Mouse (Mus musculus) midbrain, postnatal 0 days (tissue): ENCODE data around the gene Nthl1. TPM values are rescaled to one million over a fixed set of nuclear protein-coding genes. Genes with fewer than 3 reads are reported as not detected.

Source experiments
- ATAC-seq: fragments of 200-750 bp; cut with Nextera tagmentation; 2 replicates; pipeline ENCODE4 v1.8.0; 2017; ENCODE audit warnings: moderate number of reproducible peaks, mild to moderate bottlenecking, moderate TSS enrichment, moderate library complexity; ENCODE audit not compliant: low FRiP score
- DNase-seq: peaks from one replicate; pipeline ENCODE4 v3.0.0-alpha.2; 2015; ENCODE audit warnings: low spot score
- H3K27ac ChIP-seq: fragments of 300-500 bp; sonication (generic); 2 replicates; pipeline ENCODE4 v1.5.1; 2014; ENCODE audit warnings: low read depth, mild to moderate bottlenecking, low read length, mixed read lengths
- H3K27me3 ChIP-seq: fragments of 300-500 bp; sonication (generic); 2 replicates; pipeline ENCODE4 v1.6.1; 2014; ENCODE audit warnings: low read length, control low read depth, mixed read lengths; ENCODE audit not compliant: insufficient read depth
- H3K36me3 ChIP-seq: fragments of 300-500 bp; sonication (generic); 2 replicates; pipeline ENCODE4 v1.6.1; 2014; ENCODE audit warnings: low read length, control low read depth, mixed read lengths; ENCODE audit not compliant: insufficient read depth
- H3K4me1 ChIP-seq: fragments of 300-500 bp; sonication (generic); 2 replicates; pipeline ENCODE4 v1.6.1; 2014; ENCODE audit warnings: mild to moderate bottlenecking, control low read depth, antibody characterized with exemption, low read length, mixed read lengths; ENCODE audit not compliant: insufficient read depth
- H3K4me2 ChIP-seq: fragments of 300-500 bp; sonication (generic); 2 replicates; pipeline ENCODE4 v1.6.1; 2014; ENCODE audit warnings: low read depth, mild to moderate bottlenecking, low read length, mixed read lengths; ENCODE audit not compliant: poor library complexity, severe bottlenecking
- H3K4me3 ChIP-seq: fragments of 300-500 bp; sonication (generic); 2 replicates; pipeline ENCODE4 v1.5.1; 2014; ENCODE audit warnings: low read depth, mild to moderate bottlenecking, low read length, moderate library complexity
- H3K9ac ChIP-seq: fragments of 300-500 bp; sonication (generic); replicated peaks from 2 replicates; pipeline ENCODE4 v1.6.1; 2014; ENCODE audit warnings: mild to moderate bottlenecking, low read length, moderate library complexity, mixed read lengths; ENCODE audit not compliant: poor library complexity, severe bottlenecking
- H3K9me3 ChIP-seq: fragments of 300-500 bp; sonication (generic); 2 replicates; pipeline ENCODE4 v1.6.1; 2016; ENCODE audit warnings: low read length, control low read depth
- CTCF ChIP-seq: IDR thresholded peaks from 2 replicates; pipeline ENCODE4 v1.5.1; 2016; ENCODE audit warnings: antibody characterized with exemption, mild to moderate bottlenecking
- WGBS: fragments of 180-500 bp; shearing (Covaris S2); extraction: QIAGEN DNeasy Blood & Tissue Kit; methylation state at CpG from one replicate; pipeline ENCODE4 v1.1.7; 2014; 5-methylcytosine and 5-hydroxymethylcytosine counted together
- polyA plus RNA-seq: library from polyadenylated mRNA; unstranded; fragments of >200 nt; fragmentation: Nextera tagmentation; extraction: Ambion mirVana; gene quantifications from 2 replicates; pipeline ENCODE4 v1.2.1, GENCODE M21; 2015
- total RNA-seq: library from RNA; depleted of rRNA; stranded (reverse); fragments of >200 nt; gene quantifications from 2 replicates; pipeline ENCODE4 v1.2.3, GENCODE M21; 2014

The Nthl1 gene
- total and polyA plus RNA-seq, 2 experiments from 2014 or later = 6.2 to 7.2 TPM

DNA sequence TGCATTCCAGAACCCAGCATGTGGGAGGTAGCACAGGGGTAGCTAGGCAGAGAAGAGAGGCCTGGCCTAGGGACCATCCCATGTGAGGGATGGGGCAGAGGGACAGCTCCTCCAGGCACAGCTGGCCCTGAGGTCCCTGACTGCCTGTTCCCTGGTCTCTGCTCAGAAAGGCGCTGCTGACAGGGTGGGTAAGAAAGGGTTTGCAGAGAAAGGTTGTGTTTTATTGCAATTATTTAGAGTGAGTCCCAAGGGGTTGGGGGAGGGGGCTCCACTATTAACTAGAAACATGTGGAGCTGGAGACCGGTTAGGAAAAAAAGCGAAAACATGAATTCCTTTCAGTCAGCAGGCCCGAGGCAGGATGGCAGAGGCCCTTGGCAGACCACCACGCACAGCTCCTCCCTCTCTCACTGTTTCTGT lies 7.1 kb downstream of the Nthl1 start:
- no peak for TF ChIP-seq CTCF
- H3K27ac ChIP-seq = no peak overlapping the region
- H3K4me3 ChIP-seq = no peak overlapping the region
- no peaks in the 10 kb centered on the region for H3K9me3 ChIP-seq
- ATAC-seq (no peak), DNase-seq (no peak)
- H3K4me1 ChIP-seq = no peaks in the 10 kb centered on the region
- no peaks in the 10 kb centered on the region for H3K27me3 ChIP-seq
- 88% methylated on average over 5 of the region's 5 CpGs for WGBS
- H3K36me3 ChIP-seq = peaks cover 34% of the 10 kb centered on the region
- no peak overlapping the region for H3K4me2 ChIP-seq
- no peak overlapping the region for H3K9ac ChIP-seq

DNA sequence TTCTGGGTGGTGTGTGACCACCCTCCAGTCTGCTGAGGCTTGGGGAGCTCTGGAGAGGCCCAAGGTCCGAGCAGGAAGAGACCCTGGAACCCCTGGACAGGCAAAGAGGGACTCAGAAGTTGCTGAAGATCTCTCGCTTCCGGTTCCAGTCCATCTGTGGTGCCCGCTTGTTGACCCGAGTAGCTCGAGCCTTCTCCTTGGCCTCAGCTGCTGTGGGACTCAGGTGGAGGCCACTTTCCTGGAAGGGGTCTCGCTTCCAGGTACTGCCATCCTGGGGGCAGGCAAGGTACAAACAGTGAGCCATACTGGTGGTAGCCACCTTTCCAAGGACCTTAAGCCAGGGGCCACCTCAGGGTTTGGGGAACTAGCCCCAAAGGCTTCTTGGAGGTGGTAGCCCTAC lies 7.6 kb downstream of the Nthl1 start:
- no peak for DNase-seq
- H3K9ac ChIP-seq = no peak overlapping the region
- no peaks in the 10 kb centered on the region for H3K9me3 ChIP-seq
- peaks cover 39% of the 10 kb centered on the region for H3K36me3 ChIP-seq
- H3K27ac ChIP-seq = no peak overlapping the region
- no peaks in the 10 kb centered on the region for H3K4me1 ChIP-seq
- ATAC-seq = no peak
- H3K4me2 ChIP-seq = no peak overlapping the region
- no peaks in the 10 kb centered on the region for H3K27me3 ChIP-seq
- WGBS = 86% methylated on average over 7 of the region's 7 CpGs
- TF ChIP-seq CTCF = no peak
- H3K4me3 ChIP-seq = no peak overlapping the region

- Histone ChIP-seq H3K4me1 (no peaks in the 10 kb centered on the region), H3K36me3 (peaks cover 39% of the 10 kb centered on the region), H3K27ac (no peak overlapping the region), H3K4me2 (no peak overlapping the region), H3K9ac (no peak overlapping the region), H3K9me3 (no peaks in the 10 kb centered on the region), H3K4me3 (no peak overlapping the region), H3K27me3 (no peaks in the 10 kb centered on the region)
- no peak for TF ChIP-seq CTCF
- ATAC-seq (no peak), DNase-seq (no peak)
- 94% methylated on average over 15 of the region's 15 CpGs for WGBS
Observed at GRCm38 (mm10) chr17:24640581-24640980, 8.1 kb downstream of the Nthl1 start.

GRCm38 (mm10) chr17:24641944-24642343 lies 9.5 kb downstream of the Nthl1 start:
- H3K27me3 ChIP-seq = no peaks in the 10 kb centered on the region
- H3K9ac ChIP-seq = no peak overlapping the region
- WGBS = 90% methylated on average over 14 of the region's 14 CpGs
- no peaks in the 10 kb centered on the region for H3K9me3 ChIP-seq
- H3K4me3 ChIP-seq = no peak overlapping the region
- H3K27ac ChIP-seq = no peak overlapping the region
- TF ChIP-seq CTCF = no peak
- ATAC-seq (no peak), DNase-seq (no peak)
- H3K36me3 ChIP-seq = peaks cover 39% of the 10 kb centered on the region
- H3K4me2 ChIP-seq = no peak overlapping the region
- no peaks in the 10 kb centered on the region for H3K4me1 ChIP-seq

DNA sequence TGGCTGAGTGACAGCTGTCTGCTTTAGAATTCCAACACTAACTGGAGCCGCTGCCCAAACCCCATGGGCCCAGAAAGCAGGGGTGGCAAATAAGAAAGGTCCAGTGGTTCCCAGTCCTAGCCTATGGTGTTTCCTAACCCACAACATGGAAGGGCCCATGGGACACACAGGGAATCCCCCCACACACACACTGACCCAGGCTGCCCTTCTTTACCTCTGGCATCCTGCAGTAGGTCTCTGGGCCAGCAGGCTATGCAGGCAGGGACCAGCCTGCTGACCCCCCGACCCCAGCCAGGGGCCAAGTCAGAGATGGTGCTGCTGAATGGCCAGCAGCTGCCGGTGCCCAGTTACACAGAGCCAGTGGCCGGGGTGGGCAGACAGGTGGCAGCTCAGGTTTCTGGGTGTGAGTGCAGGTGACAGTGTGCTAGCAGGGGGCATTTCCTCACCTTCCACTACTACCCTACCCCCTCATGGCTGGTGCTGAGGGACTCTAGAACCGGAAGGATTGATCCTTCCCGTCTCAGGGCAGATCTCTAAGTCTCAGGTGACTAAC lies 10.4 kb downstream of the Nthl1 start:
- ATAC-seq (no peak), DNase-seq (no peak)
- 83% methylated on average over 6 of the region's 6 CpGs for WGBS
- H3K36me3 ChIP-seq = peaks cover 39% of the 10 kb centered on the region
- H3K27me3 ChIP-seq = no peaks in the 10 kb centered on the region
- H3K4me1 ChIP-seq = no peaks in the 10 kb centered on the region
- H3K4me2 ChIP-seq = no peak overlapping the region
- H3K9me3 ChIP-seq = no peaks in the 10 kb centered on the region
- no peak for TF ChIP-seq CTCF
- H3K9ac ChIP-seq = no peak overlapping the region
- no peak overlapping the region for H3K4me3 ChIP-seq
- H3K27ac ChIP-seq = no peak overlapping the region

GRCm38 (mm10) chr17:24644030-24644715 lies 11.7 kb downstream of the Nthl1 start:
- H3K4me3 ChIP-seq = no peak overlapping the region
- H3K27ac ChIP-seq = peak overlapping the region; percentile 26; the same call in 1 of the 2 replicates
- peak overlapping the region; percentile 24; the same call in 1 of the 2 replicates for H3K9ac ChIP-seq
- TF ChIP-seq CTCF = no peak
- no peak for ATAC-seq
- no peaks in the 10 kb centered on the region for H3K27me3 ChIP-seq
- no peak for DNase-seq
- H3K4me1 ChIP-seq = peaks cover 4% of the 10 kb centered on the region; the same call in 1 of the 2 replicates
- 54% methylated on average over 7 of the region's 7 CpGs for WGBS
- H3K4me2 ChIP-seq = no peak overlapping the region
- no peaks in the 10 kb centered on the region for H3K9me3 ChIP-seq
- H3K36me3 ChIP-seq = peaks cover 34% of the 10 kb centered on the region
